Mouse (Mus musculus) brown adipose tissue, adult 24 weeks (tissue): ENCODE measurements at regions not wholly inside any gene's neighbourhood (a gene's known extent, or its start where the extent isn't known, plus 50 kb on each side); places are given as distances from the start of the nearest gene placed in this dataset.

Experiments
- H3K27ac ChIP-seq: fragments of 200-500 bp; replicated peaks from 2 replicates; pipeline ENCODE4 v1.5.1; 2012; ENCODE audit warnings: low read depth, mild to moderate bottlenecking, low read length
- H3K4me1 ChIP-seq: fragments of 200-500 bp; 2 replicates; pipeline ENCODE4 v1.6.1; 2012; ENCODE audit warnings: low read length, mixed read lengths; ENCODE audit not compliant: control insufficient read depth, insufficient read depth, insufficient read length
- H3K4me3 ChIP-seq: fragments of 200-500 bp; 2 replicates; pipeline ENCODE4 v1.5.1; 2012; ENCODE audit warnings: low read depth, mild to moderate bottlenecking, low read length, moderate library complexity; ENCODE audit not compliant: insufficient read depth

DNA sequence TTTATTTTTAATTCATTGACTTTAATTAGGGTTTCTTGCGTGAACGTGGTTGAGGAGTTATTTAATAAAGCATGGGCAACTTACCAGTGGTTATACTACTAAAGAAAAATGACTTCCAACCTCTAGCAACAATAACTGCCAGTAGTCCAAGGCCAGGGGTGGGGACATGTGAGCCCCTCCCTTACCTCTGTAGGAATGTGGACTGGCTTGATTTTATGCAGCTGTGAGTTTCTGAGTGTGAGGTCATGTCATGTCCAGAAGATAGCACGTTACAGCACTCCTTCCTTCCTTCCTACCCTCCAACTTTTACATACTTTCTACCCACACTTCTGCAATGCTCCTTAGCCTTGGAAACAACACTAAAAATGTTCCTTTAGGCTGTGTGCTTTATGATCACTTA lies 63.6 kb upstream of the Cd93 start:
- H3K4me1 ChIP-seq: peaks cover 13% of the 10 kb centered on the region
- H3K4me3 ChIP-seq: no peak overlapping the region
- H3K27ac ChIP-seq: peak overlapping the region; percentile 50

DNA sequence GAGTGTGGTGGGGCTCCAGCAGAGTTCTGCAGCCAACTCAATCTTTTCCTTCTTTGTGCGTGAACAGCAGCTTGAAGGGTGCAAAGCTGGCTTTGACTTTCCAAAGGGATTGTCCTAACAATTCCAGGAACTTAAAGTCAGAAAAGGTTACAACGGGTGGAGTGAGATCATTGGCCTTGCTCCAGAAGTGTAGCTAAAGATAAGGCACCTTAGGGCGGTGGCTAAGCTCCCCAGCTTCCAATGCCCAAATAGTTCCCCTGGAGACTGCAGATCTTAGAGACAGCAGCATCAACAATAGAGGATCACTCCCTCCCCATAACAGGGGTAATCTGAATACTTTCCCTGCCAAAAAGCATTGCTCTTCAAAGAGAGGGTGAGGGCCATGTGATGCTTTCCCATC lies 62.3 kb upstream of the Cd93 start:
- H3K27ac ChIP-seq: peak overlapping the region; percentile 39; the same call in 1 of the 2 replicates
- no peak overlapping the region for H3K4me3 ChIP-seq
- H3K4me1 ChIP-seq: peaks cover 13% of the 10 kb centered on the region

DNA sequence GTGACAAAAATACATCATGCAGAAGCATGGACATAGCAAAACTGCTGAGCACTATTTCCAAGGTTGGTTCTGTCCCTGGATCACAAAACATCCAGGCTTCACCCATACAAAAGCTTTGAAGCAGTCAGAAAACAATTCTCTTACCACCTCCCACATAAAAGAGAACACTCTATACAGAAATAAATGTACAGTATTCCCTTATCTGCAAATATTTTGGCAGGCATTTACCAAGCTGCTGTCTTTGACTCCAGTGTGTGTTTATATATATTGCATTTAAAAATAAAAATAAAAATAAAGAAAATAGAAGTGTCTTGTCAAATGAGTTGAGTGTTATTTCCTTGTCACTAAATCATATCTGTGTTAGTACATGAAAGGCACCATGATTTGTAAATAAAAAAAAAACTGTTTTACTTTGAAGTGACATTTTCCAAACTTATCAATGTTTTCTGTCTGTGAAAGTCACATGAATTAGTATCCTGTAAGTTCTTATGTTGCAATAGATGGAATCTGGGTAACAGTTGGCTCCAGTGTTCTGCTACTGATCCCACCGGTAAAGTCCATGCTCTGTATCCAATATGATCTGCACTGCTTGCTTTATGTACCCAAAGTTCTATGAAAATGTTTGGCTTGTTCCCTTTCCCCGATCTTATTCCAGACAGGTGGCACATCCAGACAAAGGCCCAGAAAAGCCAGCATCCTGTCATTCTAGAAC lies 59.9 kb upstream of the Cd93 start:
- H3K4me1 ChIP-seq: peaks cover 14% of the 10 kb centered on the region; the same call in 1 of the 2 replicates
- H3K27ac ChIP-seq: no peak overlapping the region
- H3K4me3 ChIP-seq: no peak overlapping the region

DNA sequence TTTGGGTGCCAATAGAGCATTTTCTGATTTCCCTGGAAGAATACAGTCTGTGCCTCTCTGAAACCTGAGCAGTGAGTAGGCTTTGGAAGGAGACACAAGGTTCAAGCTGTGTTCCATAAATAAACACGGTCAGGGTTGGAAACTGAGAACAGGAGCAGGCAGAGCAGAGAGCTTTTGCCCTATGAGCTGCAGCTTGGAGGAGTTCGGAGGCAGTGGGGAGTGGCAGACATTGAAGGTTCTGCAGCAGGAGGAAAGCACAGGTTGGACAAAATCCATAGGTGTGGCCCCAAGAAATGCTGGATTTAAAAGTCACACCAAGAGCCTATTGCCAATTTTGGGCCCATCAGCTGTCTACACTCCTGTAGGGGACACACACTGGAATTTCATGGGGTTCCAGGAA lies 59.0 kb upstream of the Cd93 start:
- H3K4me3 ChIP-seq: no peak overlapping the region
- no peak overlapping the region for H3K27ac ChIP-seq
- H3K4me1 ChIP-seq: peaks cover 19% of the 10 kb centered on the region; the same call in 1 of the 2 replicates

- Histone ChIP-seq H3K4me3 (no peak overlapping the region), H3K27ac (no peak overlapping the region), H3K4me1 (peaks cover 17% of the 10 kb centered on the region; the same call in 1 of the 2 replicates)
Measured at GRCm38 (mm10) chr2:148500235-148500936, 57.0 kb upstream of the Cd93 start.

GRCm38 (mm10) chr2:148497452-148498302 lies 54.3 kb upstream of the Cd93 start:
- no peak overlapping the region for H3K27ac ChIP-seq
- H3K4me1 ChIP-seq: peaks cover 19% of the 10 kb centered on the region
- H3K4me3 ChIP-seq: no peak overlapping the region

DNA sequence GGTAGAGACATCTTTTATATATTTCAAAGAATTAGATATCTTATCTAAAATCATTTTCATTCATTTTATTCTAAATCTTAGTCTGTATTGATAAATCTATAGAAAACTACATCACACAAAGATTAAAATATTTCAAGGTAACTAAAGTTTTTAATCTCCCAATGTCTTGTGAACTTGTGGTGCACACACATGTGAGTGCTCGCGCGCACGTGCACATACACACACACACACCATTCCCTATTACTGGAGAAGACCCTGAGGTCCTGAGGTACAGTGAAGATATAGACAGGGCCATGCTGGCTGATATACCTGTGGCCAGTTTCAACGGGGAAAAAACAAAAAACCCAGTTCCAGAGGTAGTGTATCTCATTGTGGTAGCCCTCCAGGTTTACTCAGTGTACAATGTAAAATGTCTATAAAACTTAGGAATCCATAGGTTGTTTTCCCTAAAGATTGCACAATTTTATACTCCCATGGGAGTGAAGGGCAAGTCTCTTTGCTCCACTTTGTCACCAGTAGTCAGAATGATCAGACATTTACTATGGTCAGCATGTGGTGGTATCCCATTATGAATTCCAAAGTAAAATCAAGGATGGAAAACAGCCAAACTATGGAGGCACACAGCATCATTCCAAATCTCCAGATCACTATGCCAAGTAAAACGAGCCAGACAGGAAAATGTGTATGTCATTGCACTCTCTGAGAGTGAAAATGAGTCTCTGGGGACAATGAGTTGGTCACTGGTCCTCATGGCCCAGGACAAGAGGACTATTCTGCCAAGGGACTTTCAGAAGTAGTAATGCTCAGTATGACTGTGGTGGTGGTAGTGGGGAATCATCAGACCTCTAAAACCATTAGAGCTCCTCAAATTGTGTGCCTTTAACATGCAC lies 53.0 kb upstream of the Cd93 start:
- Histone ChIP-seq H3K27ac (no peak overlapping the region), H3K4me3 (no peak overlapping the region), H3K4me1 (peaks cover 24% of the 10 kb centered on the region)

DNA sequence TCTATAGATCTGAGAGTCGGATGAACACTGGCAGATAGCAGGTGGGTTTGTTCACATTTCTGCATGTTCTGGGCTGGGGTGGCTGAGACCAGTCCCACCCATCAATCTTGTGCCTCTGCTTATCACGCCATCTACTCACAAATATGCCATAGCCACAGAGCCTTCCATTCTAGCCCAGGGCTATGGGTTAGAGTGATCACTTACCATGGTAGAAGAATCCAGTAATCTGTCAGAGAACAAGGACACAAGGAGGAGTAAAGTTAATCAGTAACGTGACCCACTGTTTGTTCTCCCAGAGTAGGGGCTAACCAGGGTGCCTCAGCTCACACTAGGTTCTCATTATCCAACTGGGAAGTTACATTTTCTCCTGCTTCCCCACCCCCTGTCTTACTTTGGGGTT lies 52.1 kb upstream of the Cd93 start:
- H3K4me1 ChIP-seq: peaks cover 27% of the 10 kb centered on the region
- H3K27ac ChIP-seq: no peak overlapping the region
- no peak overlapping the region for H3K4me3 ChIP-seq

GRCm38 (mm10) chr2:148493281-148493680 lies 49.9 kb upstream of the Cd93 start:
- Histone ChIP-seq H3K27ac (0 out of 2 replicates have a peak overlapping the region, but pooled peaks have one; percentile 22), H3K4me3 (no peak overlapping the region), H3K4me1 (peaks cover 29% of the 10 kb centered on the region)
